Mouse (Mus musculus): ENCODE measurements around the gene Rufy1. TPM values are rescaled to one million over a fixed set of nuclear protein-coding genes. Genes with fewer than 3 reads are reported as not detected.

The Rufy1 gene
- total RNA-seq, 2 experiments from 2014 or later, result 29.6 to 30.1 TPM

GRCm38 (mm10) chr11:50421934-50422780 lies 8.8 kb downstream of the Rufy1 start:
- DNase-seq, result peak; percentile 37 to 38

- DNase-seq, result no peak
Measured at GRCm38 (mm10) chr11:50421461-50421860, 9.5 kb downstream of the Rufy1 start.

- no peak for DNase-seq
Measured at GRCm38 (mm10) chr11:50417856-50418255, 13.1 kb downstream of the Rufy1 start.

GRCm38 (mm10) chr11:50415563-50416241 lies 15.2 kb downstream of the Rufy1 start:
- no peak for DNase-seq

- DNase-seq, result no peak
Measured at GRCm38 (mm10) chr11:50407235-50407634, 23.7 kb downstream of the Rufy1 start.

GRCm38 (mm10) chr11:50403367-50404014 lies 27.4 kb downstream of the Rufy1 start:
- no peak for DNase-seq

GRCm38 (mm10) chr11:50402481-50402880 lies 28.4 kb downstream of the Rufy1 start:
- no peak for DNase-seq

GRCm38 (mm10) chr11:50398803-50399202 lies 32.1 kb downstream of the Rufy1 start:
- DNase-seq, result no peak

- no peak for DNase-seq
Measured at GRCm38 (mm10) chr11:50397316-50397715, 33.6 kb downstream of the Rufy1 start.

GRCm38 (mm10) chr11:50396766-50397307 lies 34.1 kb downstream of the Rufy1 start:
- DNase-seq, result no peak

- DNase-seq, result no peak
Measured at GRCm38 (mm10) chr11:50394731-50395130, 36.2 kb downstream of the Rufy1 start.

- no peak for DNase-seq
Measured at GRCm38 (mm10) chr11:50393306-50393705, 37.6 kb downstream of the Rufy1 start.

- DNase-seq, result no peak
Measured at GRCm38 (mm10) chr11:50391272-50391960, 39.5 kb downstream of the Rufy1 start.

GRCm38 (mm10) chr11:50389616-50390015 lies 41.3 kb downstream of the Rufy1 start:
- DNase-seq, result no peak

- DNase-seq, result no peak
Measured at GRCm38 (mm10) chr11:50389011-50389410, 41.9 kb downstream of the Rufy1 start.

- no peak for DNase-seq
Measured at GRCm38 (mm10) chr11:50388217-50388929, 42.6 kb downstream of the Rufy1 start.

- no peak for DNase-seq
Measured at GRCm38 (mm10) chr11:50387697-50388096, 43.2 kb downstream of the Rufy1 start.

- DNase-seq, result no peak
Measured at GRCm38 (mm10) chr11:50387167-50387679, 43.7 kb downstream of the Rufy1 start.

GRCm38 (mm10) chr11:50381311-50381710 lies 49.6 kb downstream of the Rufy1 start:
- DNase-seq, result no peak

- DNase-seq, result no peak
Measured at GRCm38 (mm10) chr11:50379023-50379752, 51.7 kb downstream of the Rufy1 start.

Data from layer of hippocampus, postnatal 36 days (tissue).